Mouse (Mus musculus) WW6 (cell line): ENCODE measurements around the gene Dnaja3.
A peak's percentile ranks its signal among the peaks of the same experiment; 100 is the strongest.

Source experiments
- DNase-seq: peaks from one replicate; pipeline ENCODE4 v3.0.0-alpha.2; 2013; ENCODE audit warnings: low read depth, low spot score

Gene Dnaja3

DNA sequence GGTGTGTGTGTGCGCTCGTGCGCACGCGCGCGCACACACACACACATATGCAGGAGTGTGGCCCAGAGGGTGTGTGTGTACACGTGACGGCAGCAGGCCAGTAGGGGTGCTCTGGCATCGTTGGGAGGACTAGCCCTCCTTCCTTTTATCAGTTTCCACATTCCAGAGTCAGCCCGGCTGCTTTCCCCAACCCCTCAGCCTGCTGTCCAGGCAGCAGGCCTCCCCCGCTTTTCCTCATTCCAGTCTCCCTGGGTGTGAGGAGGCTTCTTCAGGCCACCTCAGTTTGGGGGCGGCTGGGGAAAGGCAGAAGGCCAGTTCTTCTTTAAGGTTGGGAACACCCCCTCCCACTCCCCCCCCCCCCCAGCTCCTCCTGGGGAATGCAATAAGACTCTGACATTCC, 2.4 kb downstream of the Dnaja3 start:
- DNase-seq = no peak

DNA sequence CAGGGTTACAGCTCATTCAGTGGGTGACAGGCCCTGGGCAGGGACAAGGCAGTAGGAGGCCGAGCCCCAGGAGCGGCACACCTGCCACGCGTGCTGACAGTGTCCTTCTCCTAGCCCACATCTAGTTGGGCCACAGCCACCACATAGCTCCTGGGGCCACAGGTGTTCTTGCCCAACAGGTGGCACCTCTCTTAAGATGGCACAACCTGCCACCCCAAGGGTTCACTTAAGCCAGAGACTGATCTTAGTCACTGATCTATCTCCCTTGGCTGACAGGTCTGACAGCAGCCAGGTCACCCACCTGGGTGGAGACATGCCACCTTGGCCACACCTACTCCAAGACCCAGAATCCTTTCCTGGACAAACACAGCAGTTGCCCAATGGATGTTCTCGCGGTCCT, 3.1 kb downstream of the Dnaja3 start:
- DNase-seq = no peak

DNA sequence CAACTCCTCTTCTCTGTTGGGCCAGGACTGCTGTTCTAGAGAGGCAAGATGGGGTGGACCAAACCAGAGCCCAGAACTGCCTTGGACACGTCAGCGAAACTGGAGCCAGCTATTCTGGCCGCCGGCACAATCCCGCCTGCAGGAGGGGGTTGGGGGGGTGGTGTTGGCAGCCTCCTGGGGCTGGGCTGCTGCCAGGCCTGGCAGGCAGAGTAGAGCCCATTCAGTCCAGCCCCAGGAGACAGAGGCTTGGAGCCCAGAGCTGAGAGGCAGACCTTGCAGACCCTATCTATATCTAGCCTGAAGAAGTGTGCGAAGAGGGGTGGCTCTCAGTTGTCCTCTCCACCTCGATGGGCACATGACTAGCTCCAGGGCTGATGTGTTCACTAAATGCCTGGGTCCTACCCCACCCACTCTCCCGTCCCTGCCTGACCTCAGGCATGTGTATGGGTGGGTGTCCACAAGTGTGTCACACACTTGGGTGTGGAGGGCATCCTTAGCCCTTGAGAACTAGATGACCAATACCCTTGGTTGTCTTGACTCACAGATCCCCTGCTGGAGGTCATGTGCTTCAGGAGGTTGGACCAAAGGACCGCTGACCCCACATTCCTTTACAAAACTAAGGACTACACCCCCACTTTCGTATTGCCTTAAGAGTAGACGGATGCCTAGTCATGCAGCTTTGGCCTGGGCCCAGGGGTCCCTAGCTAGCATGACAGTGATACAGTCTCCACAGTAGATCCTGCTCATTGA, 4.1 kb downstream of the Dnaja3 start:
- no peak for DNase-seq

DNA sequence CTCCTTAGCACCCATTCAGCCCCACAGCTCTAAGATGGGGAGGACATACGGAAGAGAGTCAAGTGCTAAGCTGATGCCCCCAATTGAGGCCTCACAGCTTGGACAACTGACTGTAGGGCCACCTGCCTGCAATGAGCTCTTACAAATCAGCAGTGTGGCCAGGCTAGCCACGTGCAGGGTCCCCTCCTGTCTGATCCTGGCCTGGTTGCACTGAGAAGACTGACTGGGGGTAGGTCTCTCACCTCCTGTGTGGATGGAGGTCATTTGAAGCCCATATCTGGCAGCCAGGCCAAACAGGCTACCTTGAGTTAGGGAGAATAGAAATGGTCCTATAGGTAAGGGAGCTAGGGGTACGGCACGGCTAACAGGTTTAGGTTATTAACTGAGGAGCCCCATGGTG, 6.1 kb downstream of the Dnaja3 start:
- no peak for DNase-seq

DNA sequence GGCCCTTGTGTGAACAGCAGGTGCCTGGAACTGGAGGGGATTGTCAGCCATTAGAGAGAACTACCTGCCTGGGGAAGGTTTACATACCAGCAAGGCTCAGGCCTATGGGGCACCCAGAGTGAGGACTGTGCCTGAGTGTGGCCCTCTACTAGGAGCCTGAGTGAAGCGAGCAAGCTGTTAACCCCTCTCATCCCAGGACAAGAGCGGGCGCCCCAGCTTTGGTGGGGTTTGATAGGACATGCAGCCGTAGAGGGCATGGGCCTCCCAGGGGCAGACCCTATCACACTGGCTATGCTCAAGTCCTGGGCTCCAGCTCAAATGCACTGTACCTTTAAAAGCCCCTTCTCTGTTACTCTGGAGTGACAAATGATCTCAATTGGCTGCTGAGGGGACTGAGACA, 7.0 kb downstream of the Dnaja3 start:
- no peak for DNase-seq

DNA sequence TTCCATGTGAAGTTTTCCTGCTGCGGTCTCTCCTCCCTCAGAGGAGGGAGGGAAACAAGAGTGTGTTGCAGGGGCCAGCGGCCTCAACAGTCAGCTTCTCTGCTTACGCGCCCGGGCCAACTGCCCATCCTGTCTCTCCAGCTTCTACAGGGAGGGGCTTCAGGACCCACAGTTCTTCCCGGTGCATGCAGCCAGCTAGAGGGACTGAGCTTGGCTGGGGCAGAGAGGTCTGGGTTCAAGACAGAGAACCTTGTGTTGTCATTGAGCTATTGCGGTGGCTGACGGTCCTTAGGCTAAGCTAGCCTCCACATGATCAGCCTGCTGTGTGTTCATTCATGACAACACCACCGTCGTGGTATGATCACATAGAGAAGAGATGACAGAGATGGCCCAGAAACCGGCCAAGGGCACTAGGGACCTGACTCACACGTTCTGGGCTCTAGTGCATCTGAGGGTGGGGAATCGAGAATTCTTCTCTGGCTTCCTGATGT, 7.9 kb downstream of the Dnaja3 start:
- no peak for DNase-seq

DNA sequence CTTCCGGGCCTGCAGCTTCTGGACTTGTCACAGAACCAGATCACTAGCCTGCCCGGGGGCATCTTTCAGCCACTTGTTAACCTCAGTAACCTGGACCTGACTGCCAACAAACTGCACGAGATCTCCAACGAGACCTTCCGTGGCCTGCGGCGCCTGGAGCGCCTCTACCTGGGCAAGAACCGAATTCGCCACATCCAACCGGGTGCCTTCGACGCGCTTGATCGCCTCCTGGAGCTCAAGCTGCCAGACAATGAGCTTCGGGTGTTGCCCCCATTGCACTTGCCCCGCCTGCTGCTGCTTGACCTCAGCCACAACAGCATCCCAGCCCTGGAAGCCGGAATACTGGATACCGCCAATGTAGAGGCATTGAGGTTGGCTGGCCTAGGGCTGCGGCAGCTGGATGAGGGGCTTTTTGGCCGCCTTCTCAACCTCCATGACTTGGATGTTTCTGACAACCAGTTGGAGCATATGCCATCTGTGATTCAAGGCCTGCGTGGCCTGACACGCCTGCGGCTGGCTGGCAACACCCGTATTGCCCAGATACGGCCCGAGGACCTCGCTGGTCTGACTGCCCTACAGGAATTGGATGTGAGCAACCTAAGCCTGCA, 8.7 kb downstream of the Dnaja3 start:
- peak; percentile 39 for DNase-seq

DNA sequence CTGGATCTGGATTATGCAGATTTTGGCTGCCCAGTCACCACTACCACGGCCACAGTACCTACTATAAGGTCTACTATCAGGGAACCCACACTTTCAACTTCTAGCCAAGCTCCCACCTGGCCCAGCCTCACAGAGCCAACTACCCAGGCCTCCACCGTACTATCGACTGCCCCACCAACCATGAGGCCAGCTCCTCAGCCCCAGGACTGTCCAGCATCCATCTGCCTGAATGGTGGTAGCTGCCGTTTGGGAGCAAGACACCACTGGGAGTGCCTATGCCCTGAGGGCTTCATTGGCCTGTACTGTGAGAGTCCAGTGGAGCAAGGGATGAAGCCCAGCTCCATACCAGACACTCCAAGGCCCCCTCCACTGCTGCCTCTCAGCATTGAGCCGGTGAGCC, 9.4 kb downstream of the Dnaja3 start:
- no peak for DNase-seq

DNA sequence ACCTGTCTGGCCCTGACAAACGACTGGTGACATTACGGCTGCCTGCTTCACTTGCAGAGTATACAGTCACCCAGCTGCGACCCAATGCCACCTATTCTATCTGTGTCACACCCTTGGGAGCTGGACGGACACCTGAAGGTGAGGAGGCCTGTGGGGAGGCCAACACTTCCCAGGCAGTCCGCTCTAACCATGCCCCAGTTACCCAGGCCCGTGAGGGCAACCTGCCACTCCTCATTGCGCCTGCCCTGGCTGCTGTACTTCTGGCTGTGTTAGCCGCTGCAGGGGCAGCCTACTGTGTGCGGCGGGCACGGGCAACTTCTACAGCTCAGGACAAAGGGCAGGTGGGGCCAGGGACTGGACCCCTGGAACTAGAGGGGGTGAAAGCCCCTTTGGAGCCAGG, 9.9 kb downstream of the Dnaja3 start:
- DNase-seq = no peak

DNA sequence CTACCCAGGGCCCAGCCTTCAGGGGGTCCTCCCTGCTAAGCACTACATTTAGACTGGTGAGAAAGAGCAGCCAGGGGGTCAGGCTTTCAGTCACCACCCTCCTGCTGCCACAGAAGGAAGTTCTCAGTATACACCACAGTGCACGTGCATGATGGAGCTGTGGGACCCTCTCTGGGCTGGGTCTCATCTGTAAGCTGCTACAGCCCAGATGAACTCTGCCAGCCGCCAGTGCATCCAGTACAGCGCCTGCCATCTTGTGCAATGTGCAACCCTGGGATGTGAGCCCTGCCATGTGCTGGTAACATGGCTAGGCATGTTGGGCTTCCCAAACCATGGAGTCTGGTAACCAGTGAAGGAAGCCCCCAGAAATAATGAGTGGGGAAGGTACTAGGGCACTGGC, 10.4 kb downstream of the Dnaja3 start:
- no peak for DNase-seq

DNA sequence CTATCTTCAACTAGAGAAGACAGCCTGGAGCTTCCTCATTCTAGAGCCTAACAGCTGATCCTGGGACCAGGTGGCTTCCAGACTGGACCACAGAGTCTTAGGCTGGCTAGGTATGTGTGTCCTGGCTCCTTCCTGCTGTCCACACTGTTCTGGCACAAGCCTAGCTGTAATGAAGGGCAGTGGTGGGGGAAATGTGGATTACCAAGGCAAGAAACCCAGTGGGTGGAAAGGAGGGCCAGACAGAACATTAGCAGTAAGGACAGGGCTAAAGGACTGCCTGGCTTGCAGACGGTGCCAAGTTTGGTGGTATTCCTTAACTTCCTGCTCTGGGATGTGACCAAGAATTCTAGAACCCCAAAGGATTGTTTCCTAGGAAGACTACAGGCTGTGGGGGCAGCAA, 11.3 kb downstream of the Dnaja3 start:
- DNase-seq = no peak

DNA sequence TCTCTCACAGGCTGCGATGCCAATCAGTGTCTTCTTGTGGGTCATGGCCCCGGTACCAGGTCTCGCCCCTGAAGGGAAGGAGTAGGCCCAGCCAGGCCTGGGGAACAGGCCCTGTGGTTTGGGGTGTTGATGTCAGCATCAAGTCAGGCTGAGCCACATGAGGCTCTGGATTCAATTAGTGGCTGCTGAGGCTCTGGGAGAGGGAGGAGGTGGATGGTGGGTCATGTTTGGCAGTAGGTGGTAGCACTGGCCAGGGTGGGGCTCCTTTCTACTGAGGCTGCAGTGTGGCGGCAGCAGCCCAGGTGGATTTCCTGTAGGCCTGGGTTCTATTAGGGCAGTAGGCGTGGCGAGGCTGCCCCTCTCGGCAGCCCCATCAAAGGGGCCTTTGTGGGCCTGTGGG, 11.8 kb downstream of the Dnaja3 start:
- DNase-seq = no peak

DNA sequence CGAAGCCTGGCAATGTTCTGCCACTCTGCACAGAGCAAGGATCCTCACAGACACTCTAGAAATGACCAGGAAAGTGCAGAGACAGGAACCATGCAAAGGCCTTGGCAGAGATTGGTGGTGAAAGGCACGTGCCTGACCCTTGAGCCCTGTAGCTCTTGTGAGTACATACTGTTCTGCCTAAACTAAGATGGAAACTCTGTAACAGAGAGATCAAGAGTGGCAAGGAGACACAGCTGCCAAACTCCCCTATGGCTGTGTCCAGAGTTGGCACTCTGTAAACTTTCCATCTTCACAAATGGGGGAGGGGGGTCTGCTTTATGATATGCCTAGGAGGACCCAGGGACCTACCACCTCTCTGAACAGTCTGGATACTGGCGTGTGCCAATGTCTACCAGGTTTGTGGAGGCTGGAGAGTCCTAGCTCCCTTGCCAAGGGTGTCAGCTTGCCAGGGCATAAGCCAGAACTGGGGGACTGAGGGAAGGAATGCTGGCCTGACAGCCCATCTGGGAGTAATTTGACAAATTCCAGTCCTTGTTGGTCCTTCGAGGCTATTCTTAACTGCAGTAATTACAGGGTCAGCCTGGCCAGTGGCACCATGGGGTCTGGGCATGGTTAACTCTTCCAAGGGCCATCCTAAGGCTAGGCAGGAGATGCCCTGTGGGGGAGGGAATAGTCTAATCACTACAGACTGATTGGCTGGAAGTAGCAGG, 13.1 kb downstream of the Dnaja3 start:
- no peak for DNase-seq

DNA sequence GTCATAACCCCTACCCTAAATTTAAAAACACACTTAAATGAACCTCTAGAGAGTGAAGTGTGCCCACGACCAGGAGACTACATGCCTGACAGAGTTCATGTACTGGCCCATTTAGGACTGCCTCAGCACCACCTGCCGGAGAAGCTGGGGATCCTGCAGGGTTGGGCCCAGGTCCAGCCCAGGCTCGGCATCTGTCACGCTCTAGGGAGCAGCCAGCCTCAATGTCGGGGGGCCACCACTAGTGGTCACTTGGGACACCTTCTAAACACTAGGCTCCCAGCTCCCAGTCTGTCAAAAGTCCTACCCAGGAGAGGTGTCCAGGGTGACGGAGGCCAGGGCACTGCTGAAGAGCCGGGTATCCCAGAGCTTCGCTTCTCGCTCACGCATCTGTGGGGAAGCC, 14.9 kb downstream of the Dnaja3 start:
- DNase-seq = no peak

DNA sequence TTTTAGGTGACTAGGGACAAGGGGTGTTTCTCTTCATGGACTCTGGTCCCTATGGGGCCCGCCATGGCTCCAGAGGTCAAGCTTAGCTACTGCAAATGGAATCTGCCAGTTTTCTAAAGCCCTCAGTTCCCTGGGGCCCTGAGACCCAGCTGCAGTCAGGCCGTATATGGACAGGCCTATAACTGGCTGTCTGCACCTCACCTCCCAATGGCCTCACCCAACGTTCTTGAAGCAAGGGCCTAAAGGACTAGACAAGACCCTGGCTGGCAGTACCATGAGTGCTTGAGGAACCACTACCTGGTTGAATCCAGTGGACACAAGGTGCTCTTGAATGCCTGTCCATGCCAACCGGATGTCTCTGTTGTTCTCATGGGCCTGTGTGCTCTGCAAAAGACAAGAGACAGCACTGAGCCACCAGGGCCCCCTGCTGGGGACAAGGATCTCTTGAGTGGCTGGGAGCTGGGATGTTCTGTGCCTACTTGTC, 15.5 kb downstream of the Dnaja3 start:
- no peak for DNase-seq

DNA sequence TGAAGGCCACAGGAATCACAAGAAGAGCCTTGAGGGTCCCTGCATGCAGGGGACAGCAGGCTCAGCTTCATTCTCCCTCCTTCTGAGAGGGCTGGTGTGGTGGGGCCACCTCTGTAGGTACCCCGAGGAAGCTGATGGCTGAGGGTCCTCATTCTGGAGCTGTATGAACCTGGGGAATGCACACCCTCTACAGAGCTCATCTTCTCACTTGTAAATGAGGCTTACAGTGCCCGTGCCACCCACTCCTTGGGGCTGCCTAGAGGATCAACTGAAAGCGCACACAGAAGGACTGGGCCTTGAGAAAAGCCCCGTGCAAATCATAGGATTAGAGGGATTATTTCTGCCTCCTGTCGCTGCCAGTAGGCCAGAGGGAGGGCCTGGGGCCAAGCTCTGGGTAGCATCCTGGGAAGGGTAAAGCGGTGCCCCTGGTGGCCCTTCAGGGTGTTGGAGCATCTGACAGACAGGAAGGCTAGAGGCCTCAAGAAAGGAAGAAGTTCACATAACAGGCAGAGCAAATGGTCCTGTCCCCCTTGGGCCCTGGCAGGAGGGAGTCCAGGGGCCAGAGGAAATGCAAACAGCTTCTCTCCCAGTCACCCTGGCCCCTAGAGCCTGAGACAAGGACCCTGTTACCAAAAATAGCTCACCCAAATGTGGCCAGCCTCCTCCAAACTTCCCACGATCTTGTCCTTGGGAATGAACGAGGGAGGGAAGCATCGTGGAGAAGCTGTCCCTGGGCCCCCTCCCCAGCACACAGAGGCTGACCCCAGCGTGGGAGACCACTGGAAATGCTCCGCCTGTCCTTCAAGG, 16.2 kb downstream of the Dnaja3 start:
- DNase-seq = no peak

DNA sequence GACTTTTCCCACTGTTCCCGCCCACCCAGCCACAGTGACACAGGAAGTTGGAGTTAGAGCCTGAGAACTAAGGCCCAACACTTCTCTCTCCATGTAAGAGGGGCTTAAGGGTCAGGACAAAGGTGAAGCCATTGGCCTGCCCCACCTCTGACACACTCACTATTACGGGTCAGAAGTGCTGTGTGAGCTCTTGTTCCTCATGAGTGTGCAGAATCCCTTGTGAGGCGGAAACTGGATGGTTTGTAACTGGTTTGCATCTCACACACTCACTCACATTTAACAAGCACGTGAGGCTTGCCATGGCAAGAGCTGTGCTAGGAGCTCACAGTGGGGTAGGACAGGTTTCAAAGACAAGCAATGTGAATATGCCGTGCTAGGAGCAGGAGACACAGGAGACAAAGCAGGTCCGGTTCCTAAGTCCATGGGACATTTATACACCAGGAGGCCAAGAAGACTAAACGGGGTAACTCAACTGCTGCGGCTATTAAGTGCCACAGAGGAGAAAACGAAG, 16.8 kb downstream of the Dnaja3 start:
- no peak for DNase-seq

DNA sequence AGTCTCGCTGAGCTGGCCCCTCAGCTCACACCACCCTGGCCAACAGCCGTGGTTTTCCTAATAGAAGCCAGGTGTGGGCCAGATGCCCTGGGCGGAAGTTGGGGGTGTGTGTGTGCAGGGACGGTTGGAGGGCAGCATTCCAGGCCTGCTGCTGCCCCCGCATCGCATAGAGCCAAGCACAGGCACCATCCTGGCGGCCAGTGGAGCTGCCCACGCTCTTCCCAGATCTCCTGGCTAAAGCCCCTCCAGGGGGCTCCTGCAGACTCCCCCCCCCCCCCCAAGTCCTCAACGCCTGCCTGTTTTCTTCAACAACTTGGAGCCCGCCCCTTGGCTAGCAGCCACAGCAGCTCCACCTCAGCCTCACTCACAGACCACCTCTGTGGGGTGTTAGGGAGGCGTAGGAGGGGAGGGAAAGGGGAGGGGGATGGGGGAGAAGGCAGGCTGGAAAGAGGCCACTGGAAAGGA, 19.0 kb downstream of the Dnaja3 start:
- DNase-seq = no peak

DNA sequence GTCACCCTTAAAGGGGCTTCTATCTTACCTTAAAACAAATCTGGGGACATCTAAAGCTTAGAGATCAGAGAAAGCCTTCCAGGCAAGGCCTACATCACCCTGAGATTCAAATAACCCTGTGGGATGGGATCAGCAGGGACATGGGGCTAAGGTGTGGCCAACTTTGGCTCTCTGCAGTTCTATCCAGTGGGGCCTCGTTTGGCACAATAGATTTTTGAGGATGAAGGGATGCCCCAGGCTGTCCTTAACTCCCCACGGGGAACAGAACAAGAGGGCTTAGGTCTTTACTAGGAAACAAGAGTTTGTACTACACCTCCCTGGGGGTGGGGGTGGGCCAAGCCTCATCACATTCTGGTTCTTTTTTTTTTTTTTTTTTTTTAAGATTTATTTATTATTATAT, 19.5 kb downstream of the Dnaja3 start:
- DNase-seq = no peak

DNA sequence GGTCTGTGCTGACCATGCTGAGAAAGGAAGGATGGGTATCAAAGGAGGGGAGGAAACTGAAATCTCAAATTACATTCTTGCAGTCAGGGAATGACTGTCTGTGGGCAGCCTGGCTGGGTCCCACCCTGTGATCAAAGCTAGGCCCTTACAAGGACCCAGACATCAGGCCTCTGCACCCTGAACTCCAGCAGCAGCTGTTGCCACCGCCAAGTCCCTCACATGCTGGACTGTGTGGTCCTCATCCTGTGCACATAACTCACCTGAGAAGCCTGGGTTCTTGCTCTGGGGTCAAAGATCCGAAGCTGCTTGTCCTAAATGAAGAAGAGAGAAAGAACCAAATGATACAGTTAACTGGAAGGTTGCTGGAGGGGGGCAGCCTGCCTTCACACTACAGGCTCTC, 21.8 kb downstream of the Dnaja3 start:
- DNase-seq = no peak

DNA sequence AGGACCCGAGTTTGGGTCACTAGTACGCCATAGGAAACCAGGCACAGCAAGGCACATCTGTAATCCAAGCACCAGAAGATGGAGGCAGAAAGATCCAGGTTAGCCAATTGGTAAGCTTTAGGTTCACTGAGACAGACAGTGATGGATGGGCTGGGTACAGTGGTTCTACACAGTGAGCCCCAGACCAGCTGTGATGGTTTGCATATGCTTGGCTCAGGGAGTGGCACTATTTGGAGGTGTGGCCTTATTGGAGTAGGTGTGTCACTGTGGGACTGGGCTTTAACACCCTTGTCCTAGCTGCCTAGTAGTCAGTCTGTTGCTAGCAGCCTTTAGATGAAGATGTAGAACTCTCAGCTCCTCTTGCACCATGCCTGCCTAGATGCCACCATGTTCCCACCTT, 24.0 kb downstream of the Dnaja3 start:
- no peak for DNase-seq

DNA sequence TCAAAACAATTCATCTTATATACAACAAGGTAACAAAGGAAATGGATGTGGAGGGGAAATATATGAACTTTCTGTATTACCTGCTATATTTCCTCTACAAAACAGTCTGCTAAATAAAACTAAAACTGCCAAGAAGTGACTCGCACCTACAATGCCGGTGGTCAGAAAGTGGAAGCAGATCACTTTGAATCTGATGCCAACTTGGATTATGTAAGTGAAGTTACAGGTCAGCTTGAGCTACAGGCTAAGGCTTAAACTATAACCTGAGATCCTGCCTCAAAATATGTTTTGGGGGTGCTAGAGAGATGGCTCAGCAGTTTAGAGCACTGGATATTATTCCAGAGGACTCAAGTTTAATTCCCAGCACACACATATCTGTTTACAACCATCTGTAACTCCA, 25.9 kb downstream of the Dnaja3 start:
- no peak for DNase-seq
